Mouse (Mus musculus) kidney, embryonic 15.5 days (tissue): ENCODE results near the gene Sppl2c. TPM values are rescaled to one million over a fixed set of nuclear protein-coding genes. Genes with fewer than 3 reads are reported as not detected.

ENCODE experiments used
- ATAC-seq: fragments of 200-750 bp; cut with Nextera tagmentation; replicated peaks from 2 replicates; pipeline ENCODE4 v1.8.0; 2017; ENCODE audit warnings: moderate TSS enrichment; ENCODE audit not compliant: low FRiP score
- H3K27ac ChIP-seq: fragments of 300-500 bp; sonication (generic); 2 replicates; pipeline ENCODE4 v1.5.1; 2015; ENCODE audit warnings: mild to moderate bottlenecking, inconsistent platforms
- H3K27me3 ChIP-seq: fragments of 300-500 bp; sonication (generic); 2 replicates; pipeline ENCODE4 v1.6.1; 2015; ENCODE audit warnings: inconsistent platforms
- H3K36me3 ChIP-seq: fragments of 300-500 bp; sonication (generic); 2 replicates; pipeline ENCODE4 v1.6.1; 2015; ENCODE audit warnings: inconsistent platforms
- H3K4me1 ChIP-seq: fragments of 300-500 bp; sonication (generic); 2 replicates; pipeline ENCODE4 v1.6.1; 2015; ENCODE audit warnings: inconsistent platforms
- H3K4me2 ChIP-seq: fragments of 300-500 bp; sonication (generic); 2 replicates; pipeline ENCODE4 v1.6.1; 2015; ENCODE audit warnings: moderate library complexity, mild to moderate bottlenecking, inconsistent platforms
- H3K4me3 ChIP-seq: fragments of 300-500 bp; sonication (generic); replicated peaks from 2 replicates; pipeline ENCODE4 v1.5.1; 2015; ENCODE audit warnings: mild to moderate bottlenecking, inconsistent platforms
- H3K9ac ChIP-seq: fragments of 300-500 bp; sonication (generic); 2 replicates; pipeline ENCODE4 v1.6.1; 2015; ENCODE audit warnings: mild to moderate bottlenecking, inconsistent platforms
- H3K9me3 ChIP-seq: fragments of 300-500 bp; sonication (generic); replicated peaks from 2 replicates; pipeline ENCODE4 v1.6.1; 2016; ENCODE audit warnings: inconsistent platforms
- WGBS: fragments of 180-500 bp; shearing (Covaris S2); methylation state at CpG from one replicate; pipeline ENCODE4 v1.1.7; 2015; ENCODE audit warnings: mixed read lengths; 5-methylcytosine and 5-hydroxymethylcytosine counted together
- polyA plus RNA-seq: library from polyadenylated mRNA; unstranded; fragments of >200 nt; fragmentation: Nextera tagmentation; extraction: Ambion mirVana; gene quantifications from 2 replicates; pipeline ENCODE4 v1.2.1, GENCODE M21; 2015

The Sppl2c gene
- polyA plus RNA-seq, 1 experiment from 2014 or later = not detected

DNA sequence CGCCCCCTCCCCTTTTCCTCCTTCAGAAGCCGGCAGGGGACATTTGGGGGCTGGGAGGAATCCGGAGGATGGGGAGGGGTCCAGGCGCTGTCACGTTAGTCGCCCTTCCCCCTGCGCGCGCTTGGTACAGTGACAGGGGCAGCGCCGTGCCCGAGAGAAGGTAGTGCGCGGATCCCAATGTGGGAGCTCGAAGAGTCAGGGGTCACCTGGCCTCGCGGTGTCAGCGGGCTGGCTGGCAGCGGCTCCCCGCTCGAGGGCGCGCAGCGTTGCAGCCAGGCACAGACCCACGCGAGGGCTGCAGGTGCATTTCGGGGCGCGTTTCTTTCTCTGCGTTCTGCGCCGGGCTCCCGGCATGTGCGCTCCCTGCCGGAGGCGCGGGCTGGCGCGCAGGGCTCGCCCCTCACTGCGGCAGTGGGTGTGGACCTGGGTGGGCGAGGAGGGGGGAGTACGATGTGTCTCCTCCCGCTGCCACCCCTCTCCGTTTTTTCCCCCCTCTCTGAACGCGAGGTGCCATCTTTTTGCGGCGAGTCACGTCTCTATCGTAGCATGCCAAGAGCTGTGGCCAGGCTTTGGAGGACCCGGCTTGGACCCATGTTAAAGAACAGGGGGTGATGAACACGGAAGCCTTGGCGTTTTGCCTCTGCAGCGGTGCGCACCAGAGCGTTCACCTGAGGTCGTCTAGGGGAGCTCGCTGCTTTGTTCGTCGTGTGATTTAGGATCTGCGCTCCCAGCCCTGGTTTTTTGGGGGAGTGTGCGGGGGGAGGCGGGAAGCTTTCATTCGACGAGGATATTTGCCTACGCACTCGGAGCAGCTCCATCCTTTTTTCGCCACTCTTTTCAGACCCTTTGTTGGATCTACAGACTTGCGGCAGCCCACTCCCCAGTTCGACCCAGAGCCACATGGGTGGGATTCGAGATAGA, 46.3 kb downstream of the Sppl2c start:
- peaks cover 63% of the 10 kb centered on the region for H3K27me3 ChIP-seq
- H3K9ac ChIP-seq = peak overlapping the region; percentile 65
- H3K27ac ChIP-seq = no peak overlapping the region
- under 1% methylated on average over 72 of the region's 72 CpGs for WGBS
- no peaks in the 10 kb centered on the region for H3K9me3 ChIP-seq
- H3K4me3 ChIP-seq = peak overlapping the region; percentile 58
- H3K4me2 ChIP-seq = peak overlapping the region; percentile 93
- ATAC-seq = no peak
- H3K4me1 ChIP-seq = peaks cover 38% of the 10 kb centered on the region
- no peaks in the 10 kb centered on the region for H3K36me3 ChIP-seq

DNA sequence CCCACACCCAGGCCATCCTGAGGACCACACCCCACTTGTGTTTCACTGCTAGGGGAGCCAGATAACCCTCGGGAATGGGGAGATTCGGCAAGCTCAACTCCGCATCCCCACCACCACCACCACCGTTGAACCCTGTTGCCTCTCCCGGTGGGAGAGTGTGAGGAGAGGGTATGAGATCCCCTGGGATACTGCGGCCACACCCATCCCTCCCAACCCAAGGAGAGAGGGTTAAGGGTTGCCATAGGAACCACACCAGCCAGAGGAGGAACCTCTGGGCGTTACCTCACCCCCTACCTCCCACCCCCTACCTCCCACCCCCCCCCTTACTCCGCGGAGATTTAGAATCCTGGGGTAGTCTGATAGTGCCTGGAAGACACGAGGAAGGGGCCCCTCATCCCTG, 47.0 kb downstream of the Sppl2c start:
- Histone ChIP-seq H3K36me3 (no peaks in the 10 kb centered on the region), H3K9ac (no peak overlapping the region), H3K27me3 (peaks cover 65% of the 10 kb centered on the region), H3K27ac (no peak overlapping the region), H3K4me1 (peaks cover 38% of the 10 kb centered on the region), H3K4me3 (peak overlapping the region; percentile 58), H3K4me2 (peak overlapping the region; percentile 93), H3K9me3 (no peaks in the 10 kb centered on the region)
- ATAC-seq = no peak
- WGBS = under 1% methylated on average over 10 of the region's 10 CpGs

DNA sequence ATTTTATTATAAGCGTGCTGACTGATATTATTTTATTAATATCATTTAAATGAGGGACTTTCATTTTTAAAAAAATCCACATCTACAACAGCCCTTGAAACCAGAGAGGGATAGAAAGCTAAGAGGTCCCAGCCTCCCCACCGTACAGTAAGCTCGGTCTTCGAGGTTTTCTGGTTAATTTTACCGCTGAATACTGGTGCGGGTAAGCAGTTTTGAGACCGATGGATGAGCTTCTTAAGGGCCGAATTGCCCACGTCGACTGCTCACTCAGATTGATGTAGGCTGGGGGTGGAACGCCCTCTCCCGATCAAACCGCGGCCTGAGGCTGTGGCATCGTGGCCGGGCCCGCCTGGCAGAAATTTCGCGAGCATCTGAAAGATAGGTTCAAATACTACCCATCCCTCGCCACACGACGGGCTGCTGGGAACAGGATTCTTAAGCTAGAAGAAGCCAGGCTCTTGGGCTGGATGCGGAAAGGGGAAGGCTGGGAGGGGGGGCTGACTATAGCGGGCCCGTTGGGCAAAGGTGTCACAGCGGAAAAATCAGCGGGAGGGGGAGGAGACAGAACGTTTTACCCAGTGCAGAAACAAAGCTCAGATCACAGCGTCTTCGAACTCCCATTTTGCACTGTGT, 47.6 kb downstream of the Sppl2c start:
- peaks cover 65% of the 10 kb centered on the region for H3K27me3 ChIP-seq

DNA sequence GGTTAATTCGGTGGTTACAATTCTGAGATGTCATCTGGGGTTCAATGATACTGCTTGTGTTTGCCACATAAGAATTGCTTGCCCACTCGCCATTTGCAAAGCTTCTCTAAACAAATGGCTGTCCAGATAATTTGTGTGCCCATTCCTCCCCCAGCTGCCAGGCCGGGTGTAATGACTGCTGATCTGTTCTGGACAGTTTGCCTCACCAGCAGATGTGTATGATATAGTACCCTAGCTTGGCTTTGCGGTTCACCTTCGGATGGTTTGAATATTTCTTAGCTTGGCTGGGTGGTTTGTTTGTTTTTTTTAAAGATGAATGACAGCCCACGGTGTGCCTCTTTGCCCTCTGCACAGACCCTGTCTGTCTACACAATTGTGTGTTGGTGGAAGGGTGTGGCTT, 48.6 kb downstream of the Sppl2c start:
- H3K4me1 ChIP-seq = peaks cover 38% of the 10 kb centered on the region
- ATAC-seq = no peak
- no peaks in the 10 kb centered on the region for H3K36me3 ChIP-seq
- H3K4me3 ChIP-seq = no peak overlapping the region
- H3K4me2 ChIP-seq = no peak overlapping the region; the same call in 1 of the 2 replicates
- H3K27me3 ChIP-seq = peaks cover 61% of the 10 kb centered on the region
- H3K27ac ChIP-seq = no peak overlapping the region
- no peaks in the 10 kb centered on the region for H3K9me3 ChIP-seq
- H3K9ac ChIP-seq = no peak overlapping the region
- WGBS = 18% methylated on average over 6 of the region's 6 CpGs

More for the DNA sequence above, 47.6 kb downstream of the Sppl2c start:
- H3K4me3 ChIP-seq = peak overlapping the region; percentile 14; the same call in 1 of the 2 replicates
- WGBS = 3% methylated on average over 30 of the region's 30 CpGs
- H3K9me3 ChIP-seq = no peaks in the 10 kb centered on the region
- H3K9ac ChIP-seq = no peak overlapping the region
- ATAC-seq = no peak
- no peak overlapping the region for H3K27ac ChIP-seq
- H3K4me2 ChIP-seq = peak overlapping the region; percentile 93; the same call in 1 of the 2 replicates
- H3K4me1 ChIP-seq = peaks cover 38% of the 10 kb centered on the region
- no peaks in the 10 kb centered on the region for H3K36me3 ChIP-seq

DNA sequence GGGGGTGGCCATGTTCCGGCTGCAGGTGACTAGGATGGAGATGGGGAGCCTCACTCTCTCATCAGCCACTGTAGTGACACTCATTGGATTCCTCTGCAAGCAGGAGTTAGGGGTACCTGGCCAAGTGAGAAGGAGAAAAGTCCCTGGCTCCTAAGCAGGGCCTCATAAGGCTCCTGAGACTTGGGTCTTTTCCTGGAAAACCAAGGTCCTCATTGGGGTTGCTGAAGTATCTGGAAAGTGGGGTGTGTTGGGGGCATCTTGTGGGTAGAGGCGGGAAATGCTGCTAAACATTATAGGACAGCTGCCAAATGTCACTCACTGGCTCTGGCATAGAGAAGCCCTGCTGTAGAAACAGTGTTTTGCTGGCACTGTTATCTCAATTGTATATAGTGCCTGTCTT, 49.8 kb downstream of the Sppl2c start:
- H3K4me3 ChIP-seq = no peak overlapping the region
- peaks cover 33% of the 10 kb centered on the region for H3K4me1 ChIP-seq
- no peak overlapping the region for H3K27ac ChIP-seq
- no peaks in the 10 kb centered on the region for H3K36me3 ChIP-seq
- no peaks in the 10 kb centered on the region for H3K9me3 ChIP-seq
- no peak for ATAC-seq
- WGBS = 89% methylated on average over 2 of the region's 2 CpGs
- H3K27me3 ChIP-seq = peaks cover 61% of the 10 kb centered on the region
- H3K4me2 ChIP-seq = no peak overlapping the region
- no peak overlapping the region for H3K9ac ChIP-seq

DNA sequence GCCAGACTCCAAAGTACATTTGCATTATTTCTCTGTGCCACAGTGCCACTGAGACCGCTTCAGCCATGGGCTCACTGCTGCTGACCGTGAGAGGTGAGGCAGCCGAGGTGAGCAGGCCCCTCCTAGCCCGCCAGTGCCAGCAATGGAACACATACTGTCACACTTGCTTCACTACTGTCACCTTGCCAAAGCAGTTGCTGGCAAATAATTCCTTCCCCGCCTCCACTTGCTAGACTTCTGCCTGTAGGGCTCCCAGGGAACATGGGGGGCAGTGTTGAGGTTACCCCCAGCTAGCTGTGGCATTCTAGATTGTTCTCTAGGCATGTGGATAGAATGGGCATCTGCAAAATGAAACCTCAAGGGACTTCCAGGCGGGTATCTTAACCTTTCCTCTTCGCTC, 51.1 kb downstream of the Sppl2c start:
- 80% methylated on average over 7 of the region's 7 CpGs for WGBS
- Histone ChIP-seq H3K4me2 (no peak overlapping the region), H3K9ac (no peak overlapping the region), H3K4me3 (no peak overlapping the region), H3K4me1 (peaks cover 26% of the 10 kb centered on the region), H3K36me3 (no peaks in the 10 kb centered on the region), H3K27ac (no peak overlapping the region), H3K27me3 (peaks cover 52% of the 10 kb centered on the region), H3K9me3 (no peaks in the 10 kb centered on the region)
- no peak for ATAC-seq

DNA sequence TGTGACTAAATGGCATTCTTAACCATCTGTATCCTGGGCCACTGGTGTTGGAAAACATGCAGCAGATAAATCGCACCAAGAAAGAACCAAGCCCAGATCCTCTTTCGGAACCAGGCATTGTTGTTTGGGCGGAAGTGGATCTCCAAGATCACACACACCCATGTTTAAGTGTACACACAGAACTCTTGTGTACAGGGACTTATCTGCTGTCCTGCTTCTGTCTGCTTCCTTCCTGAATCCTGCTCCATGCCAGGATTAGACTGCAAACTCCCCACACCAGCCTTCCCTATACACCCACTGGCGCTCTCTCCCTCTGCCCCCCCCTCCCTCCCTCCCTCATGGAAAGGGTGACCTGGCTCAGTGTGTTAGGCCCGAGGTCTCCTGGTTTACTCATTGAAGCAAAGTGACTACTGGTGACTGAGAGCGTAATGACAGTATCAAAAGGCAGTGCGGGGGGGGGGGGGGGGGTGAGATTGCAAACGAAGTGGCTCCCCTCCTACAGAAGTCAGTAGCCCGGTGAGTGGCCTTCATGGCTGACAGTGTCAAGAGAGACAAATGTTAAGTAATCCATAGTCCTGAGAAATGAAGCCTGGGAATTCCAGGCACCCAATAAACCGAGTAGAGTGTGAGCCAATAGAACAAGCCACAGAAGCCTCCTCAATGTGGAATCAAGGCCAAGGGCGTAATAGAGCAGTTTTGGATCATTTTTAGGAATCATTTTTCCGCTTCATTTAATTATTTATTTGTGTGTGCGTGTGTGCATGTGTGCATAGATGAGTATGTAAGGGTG, 52.0 kb downstream of the Sppl2c start:
- ATAC-seq = no peak

More for the DNA sequence above, 52.0 kb downstream of the Sppl2c start:
- Histone ChIP-seq H3K4me2 (no peak overlapping the region), H3K4me3 (no peak overlapping the region), H3K4me1 (peaks cover 17% of the 10 kb centered on the region), H3K27me3 (peaks cover 43% of the 10 kb centered on the region), H3K9ac (no peak overlapping the region), H3K9me3 (no peaks in the 10 kb centered on the region), H3K27ac (no peak overlapping the region), H3K36me3 (no peaks in the 10 kb centered on the region)
- WGBS = 52% methylated on average over 13 of the region's 13 CpGs

Other genes starting within 250 kb of the Sppl2c start
- gene Nsf, start 232.3 kb upstream of the Sppl2c start, polyA plus RNA-seq = 54.6 and 55.8 TPM in 2 replicates
- gene Arf2, start 219.6 kb upstream of the Sppl2c start, polyA plus RNA-seq = 63.5 and 65.6 TPM in 2 replicates
- 0.06 and 0.13 TPM in 2 replicates for gene Crhr1, start 53.5 kb upstream of the Sppl2c start, polyA plus RNA-seq
- gene Mapt, start 45.1 kb downstream of the Sppl2c start, polyA plus RNA-seq = 9.8 and 13.6 TPM in 2 replicates